ENCODE assay signal across 11 mouse cellular contexts in genomic region chr7:141485186-141485585, GRCm38 (mm10).
"Had no signal": no experiment of that assay in that cellular context is flagged by ENCODE, and none has a peak within 500 bp of the region (broad histone marks: within the 10 kb centered on the region; RNA-seq: fewer than 3 reads in every experiment).

No protein-coding gene starts in this region.

- DNase-seq: gastrocnemius, postnatal 14 days; gastrocnemius, postnatal 36 days; heart, adult 18-20 months; heart, postnatal 10 days; kidney, adult 11 months; kidney, adult 2 months; kidney, adult 9 months; kidney, postnatal 14 days; kidney, postnatal 36 days; layer of hippocampus, adult 9-11 months; layer of hippocampus, postnatal 36 days had no signal
